Mouse (Mus musculus): ENCODE results near the gene Igf2r. TPM values are rescaled to one million over a fixed set of nuclear protein-coding genes. Genes with fewer than 3 reads are reported as not detected.

Igf2r gene
- polyA plus RNA-seq, 1 experiment: 27.7 TPM

DNA sequence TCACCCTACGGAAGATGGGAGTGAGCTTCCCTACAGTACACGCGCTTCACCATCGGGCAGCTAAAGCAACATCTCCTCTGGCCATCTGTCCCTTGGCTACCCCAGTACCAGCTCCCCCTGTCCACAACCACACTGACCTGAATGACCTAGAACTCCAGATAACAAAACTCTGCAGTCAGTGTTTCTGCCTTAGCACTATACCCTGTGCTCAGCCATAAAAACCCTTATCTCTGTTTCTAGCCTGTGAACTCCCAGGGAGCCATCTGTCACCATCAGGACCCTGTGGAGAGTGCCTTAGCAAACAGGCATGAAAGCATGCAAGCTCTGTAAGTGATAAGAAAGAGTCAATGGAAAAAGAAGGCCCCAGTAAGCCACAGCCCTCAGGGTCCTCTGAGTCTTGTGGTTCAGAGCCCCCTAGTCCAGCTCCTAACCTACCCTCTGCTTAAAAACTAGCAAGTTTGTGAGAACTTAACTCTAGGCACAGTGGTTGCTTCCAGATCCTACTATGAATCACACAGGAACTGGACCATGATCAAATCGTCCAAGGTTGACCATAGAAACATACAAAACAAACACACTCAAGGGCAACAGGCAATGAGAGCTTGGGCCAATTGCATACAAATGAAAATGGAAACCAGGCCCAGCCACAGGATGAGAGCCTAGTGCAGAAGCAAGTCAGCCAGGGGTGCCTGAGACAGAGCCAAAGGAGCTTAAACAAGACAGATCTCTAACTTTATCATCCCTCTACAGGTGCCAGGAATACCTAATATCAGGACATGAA lies 45.3 kb downstream of the Igf2r start:
- Histone ChIP-seq H3K4me3 (ENCODE audit: control insufficient read depth, insufficient read depth, low read length) (no peak overlapping the region), H3K27ac (ENCODE audit: control insufficient read depth, insufficient read depth, low read length) (no peak overlapping the region), H3K36me3 (ENCODE audit: control insufficient read depth, insufficient read depth, low read length) (no peaks in the 10 kb centered on the region), H3K27me3 (ENCODE audit: control insufficient read depth, insufficient read depth, low read length) (no peaks in the 10 kb centered on the region), H3K4me1 (replicated peaks; ENCODE audit: control insufficient read depth, insufficient read depth, low read length) (no peaks in the 10 kb centered on the region; the same call in 1 of the 2 replicates)
- 91% methylated on average over 5 of the region's 5 CpGs for whole genome bisulfite sequencing
- DNase-seq: no peak
- no peak for TF ChIP-seq CTCF (IDR thresholded peaks at IDR 0.05; ENCODE audit: borderline replicate concordance, control insufficient read depth, extremely low read depth, insufficient read depth, low read length, poor library complexity)

DNA sequence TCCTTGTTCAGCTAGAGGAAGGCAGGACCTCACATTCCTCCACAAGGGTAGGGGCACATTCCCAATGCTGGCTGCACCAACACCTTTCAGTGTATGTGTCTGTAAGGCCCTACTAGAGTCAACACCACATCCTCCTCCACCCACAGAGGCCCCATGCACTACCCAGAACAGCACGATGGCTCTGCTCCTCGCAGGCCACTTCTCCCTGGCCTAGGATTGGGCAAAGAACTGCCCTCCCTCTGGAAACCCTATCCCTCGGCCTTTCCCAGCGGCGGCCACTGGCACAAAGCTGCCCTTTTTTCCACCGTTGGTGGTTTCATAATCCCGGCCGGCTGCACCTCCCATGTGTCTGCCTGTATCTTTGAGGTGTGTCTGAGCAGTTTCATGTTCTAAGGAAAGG lies 46.8 kb downstream of the Igf2r start:
- Histone ChIP-seq H3K4me1 (replicated peaks; ENCODE audit: control insufficient read depth, insufficient read depth, low read length) (no peaks in the 10 kb centered on the region; the same call in 1 of the 2 replicates), H3K27me3 (ENCODE audit: control insufficient read depth, insufficient read depth, low read length) (no peaks in the 10 kb centered on the region), H3K4me3 (ENCODE audit: control insufficient read depth, insufficient read depth, low read length) (no peak overlapping the region), H3K27ac (ENCODE audit: control insufficient read depth, insufficient read depth, low read length) (no peak overlapping the region), H3K36me3 (ENCODE audit: control insufficient read depth, insufficient read depth, low read length) (no peaks in the 10 kb centered on the region)
- TF ChIP-seq POLR2A (IDR thresholded peaks at IDR 0.05; ENCODE audit: control insufficient read depth, extremely low read depth, insufficient read depth, low read length, poor library complexity) (no peak), CTCF (IDR thresholded peaks at IDR 0.05; ENCODE audit: borderline replicate concordance, control insufficient read depth, extremely low read depth, insufficient read depth, low read length, poor library complexity) (no peak)
- no peak for DNase-seq
- WGBS: 43% methylated on average over 8 of the region's 8 CpGs

DNA sequence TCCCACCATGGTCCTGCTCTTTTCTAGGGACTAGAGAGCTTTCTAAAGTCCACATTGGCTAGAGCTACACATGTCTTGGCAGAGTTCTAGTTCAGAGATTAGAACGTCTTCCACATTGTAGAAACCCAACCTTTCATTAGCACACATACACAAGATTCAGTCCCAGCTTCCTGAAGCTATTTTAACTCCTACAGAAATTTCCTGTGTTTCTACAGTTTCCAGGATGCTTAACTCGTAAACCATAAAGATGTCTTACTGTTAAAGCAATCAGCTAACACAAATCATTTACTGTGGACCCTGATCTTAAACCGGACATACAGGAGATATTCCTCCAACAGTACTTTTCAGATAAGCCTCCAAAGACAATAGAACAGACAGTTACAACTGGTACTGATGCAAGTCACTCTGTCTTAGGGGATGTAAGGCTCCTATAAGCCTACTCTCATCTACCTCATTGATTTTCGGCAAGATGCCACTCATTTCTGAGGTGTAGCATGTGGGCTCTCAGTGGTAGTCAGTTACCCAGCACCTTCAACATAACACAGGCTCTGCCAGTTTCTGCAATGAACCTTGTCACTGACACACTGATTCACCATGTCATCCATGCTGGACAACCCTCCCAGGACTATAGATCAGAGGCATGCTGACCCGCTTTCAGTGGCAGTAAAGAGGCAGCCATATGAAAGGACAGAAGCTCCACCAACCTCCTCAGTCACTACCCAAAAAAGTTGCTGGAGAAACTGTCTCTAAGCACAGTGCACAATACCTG lies 48.2 kb downstream of the Igf2r start:
- Histone ChIP-seq H3K36me3 (ENCODE audit: control insufficient read depth, insufficient read depth, low read length) (no peaks in the 10 kb centered on the region; the same call in 1 of the 2 replicates), H3K4me1 (replicated peaks; ENCODE audit: control insufficient read depth, insufficient read depth, low read length) (no peaks in the 10 kb centered on the region; the same call in 1 of the 2 replicates), H3K27ac (ENCODE audit: control insufficient read depth, insufficient read depth, low read length) (no peak overlapping the region), H3K4me3 (ENCODE audit: control insufficient read depth, insufficient read depth, low read length) (no peak overlapping the region), H3K27me3 (ENCODE audit: control insufficient read depth, insufficient read depth, low read length) (no peaks in the 10 kb centered on the region)
- TF ChIP-seq CTCF (IDR thresholded peaks at IDR 0.05; ENCODE audit: borderline replicate concordance, control insufficient read depth, extremely low read depth, insufficient read depth, low read length, poor library complexity): no peak
- no peak for TF ChIP-seq POLR2A (IDR thresholded peaks at IDR 0.05; ENCODE audit: control insufficient read depth, extremely low read depth, insufficient read depth, low read length, poor library complexity)
- no peak for DNase-seq
- WGBS: 95% methylated on average over 5 of the region's 5 CpGs

DNA sequence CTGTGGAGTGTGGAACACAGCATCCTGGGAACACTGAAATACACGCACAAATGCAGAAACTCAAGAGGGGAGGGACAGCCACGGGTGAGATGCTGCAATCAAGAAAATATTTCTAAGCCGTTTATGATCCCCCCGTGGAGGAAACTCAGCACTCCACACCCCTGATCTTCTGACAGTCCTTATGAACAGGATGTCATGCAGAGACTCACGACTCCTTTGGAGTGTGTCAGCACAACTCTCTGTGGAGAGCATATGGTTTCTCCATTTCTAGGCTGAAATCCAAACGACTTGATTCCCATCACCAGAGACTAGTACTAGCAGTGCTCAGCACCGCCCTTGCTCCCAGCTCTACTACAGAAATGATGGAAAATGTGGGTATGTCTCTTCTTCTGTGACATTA lies 51.2 kb downstream of the Igf2r start:
- TF ChIP-seq CTCF (IDR thresholded peaks at IDR 0.05; ENCODE audit: borderline replicate concordance, control insufficient read depth, extremely low read depth, insufficient read depth, low read length, poor library complexity) (no peak), POLR2A (IDR thresholded peaks at IDR 0.05; ENCODE audit: control insufficient read depth, extremely low read depth, insufficient read depth, low read length, poor library complexity) (no peak)
- Histone ChIP-seq H3K4me1 (replicated peaks; ENCODE audit: control insufficient read depth, insufficient read depth, low read length) (no peaks in the 10 kb centered on the region; the same call in 1 of the 2 replicates), H3K27me3 (ENCODE audit: control insufficient read depth, insufficient read depth, low read length) (no peaks in the 10 kb centered on the region), H3K27ac (ENCODE audit: control insufficient read depth, insufficient read depth, low read length) (no peak overlapping the region), H3K36me3 (ENCODE audit: control insufficient read depth, insufficient read depth, low read length) (no peaks in the 10 kb centered on the region; the same call in 1 of the 2 replicates), H3K4me3 (ENCODE audit: control insufficient read depth, insufficient read depth, low read length) (no peak overlapping the region)
- 80% methylated on average over 7 of the region's 7 CpGs for WGBS
- DNase-seq: no peak

DNA sequence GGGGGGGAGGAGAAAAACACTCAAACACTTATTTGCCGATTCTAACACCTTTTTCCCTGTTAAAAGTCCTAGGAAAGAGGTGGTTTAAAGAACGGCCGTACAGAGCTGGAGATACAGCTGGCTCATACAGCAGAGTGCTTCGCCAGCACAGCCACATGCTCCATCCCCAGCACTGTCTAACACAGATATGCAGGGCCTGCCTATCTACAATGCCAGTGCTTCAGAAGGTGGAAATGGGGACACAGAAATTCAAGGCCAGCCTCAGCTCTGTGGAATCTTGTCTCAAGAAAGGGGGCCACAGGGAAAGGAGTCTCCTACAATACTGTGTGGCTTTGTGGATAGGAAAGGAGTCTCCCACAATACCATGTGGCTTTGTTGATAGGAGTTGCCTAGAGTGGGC lies 52.0 kb downstream of the Igf2r start:
- Histone ChIP-seq H3K27ac (ENCODE audit: control insufficient read depth, insufficient read depth, low read length) (no peak overlapping the region), H3K4me3 (ENCODE audit: control insufficient read depth, insufficient read depth, low read length) (no peak overlapping the region), H3K27me3 (ENCODE audit: control insufficient read depth, insufficient read depth, low read length) (no peaks in the 10 kb centered on the region), H3K36me3 (ENCODE audit: control insufficient read depth, insufficient read depth, low read length) (no peaks in the 10 kb centered on the region; the same call in 1 of the 2 replicates), H3K4me1 (replicated peaks; ENCODE audit: control insufficient read depth, insufficient read depth, low read length) (no peaks in the 10 kb centered on the region; the same call in 1 of the 2 replicates)
- no peak for DNase-seq
- TF ChIP-seq POLR2A (IDR thresholded peaks at IDR 0.05; ENCODE audit: control insufficient read depth, extremely low read depth, insufficient read depth, low read length, poor library complexity) (no peak), CTCF (IDR thresholded peaks at IDR 0.05; ENCODE audit: borderline replicate concordance, control insufficient read depth, extremely low read depth, insufficient read depth, low read length, poor library complexity) (no peak)
- 93% methylated on average over 4 of the region's 4 CpGs for WGBS

DNA sequence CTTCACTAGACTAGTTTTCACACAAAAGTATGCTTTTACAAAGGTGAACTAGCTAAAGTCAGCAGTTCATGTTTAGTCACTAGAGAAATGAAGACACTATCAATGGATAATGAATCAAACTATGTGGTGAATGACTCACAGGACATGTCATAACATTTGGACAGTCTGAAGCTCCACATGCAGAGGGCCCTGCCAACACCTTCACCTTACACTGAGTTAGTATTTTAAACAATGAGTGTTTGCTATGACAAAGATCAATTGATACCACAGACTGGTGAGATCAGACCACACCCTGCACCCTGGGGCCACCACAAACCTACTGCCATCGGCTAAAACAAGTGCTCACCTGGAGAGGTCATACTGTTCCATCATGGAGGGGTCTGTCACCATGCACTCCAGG lies 54.4 kb downstream of the Igf2r start:
- no peak for TF ChIP-seq POLR2A (IDR thresholded peaks at IDR 0.05; ENCODE audit: control insufficient read depth, extremely low read depth, insufficient read depth, low read length, poor library complexity)
- no peak for TF ChIP-seq CTCF (IDR thresholded peaks at IDR 0.05; ENCODE audit: borderline replicate concordance, control insufficient read depth, extremely low read depth, insufficient read depth, low read length, poor library complexity)
- no peak overlapping the region for H3K4me3 ChIP-seq (ENCODE audit: control insufficient read depth, insufficient read depth, low read length)
- H3K27me3 ChIP-seq (ENCODE audit: control insufficient read depth, insufficient read depth, low read length): no peaks in the 10 kb centered on the region
- WGBS: 41% methylated on average over 1 of the region's 1 CpGs
- H3K36me3 ChIP-seq (ENCODE audit: control insufficient read depth, insufficient read depth, low read length): no peaks in the 10 kb centered on the region; the same call in 1 of the 2 replicates
- no peak overlapping the region for H3K27ac ChIP-seq (ENCODE audit: control insufficient read depth, insufficient read depth, low read length)
- no peak for DNase-seq
- H3K4me1 ChIP-seq (replicated peaks; ENCODE audit: control insufficient read depth, insufficient read depth, low read length): peaks cover 6% of the 10 kb centered on the region
